Mouse (Mus musculus): Measurements from ENCODE around the gene Tecta.

GRCm38 (mm10) chr9:42294131-42294530, 105.6 kb downstream of the Tecta start:
- TF ChIP-seq POLR2A (IDR thresholded peaks at IDR 0.05; ENCODE audit: low read depth, low read length) (no peak), CTCF (IDR thresholded peaks at IDR 0.05; ENCODE audit: extremely low read depth, insufficient read depth, insufficient read length, insufficient replicate concordance) (no peak)
